Mouse (Mus musculus): ENCODE data around the gene Nceh1.
"Not testable (repeated sequence)": the region's sequence is repeated elsewhere in the genome, so short reads cannot be mapped to it uniquely, and the experiment has no call there.

Nceh1 gene

DNA sequence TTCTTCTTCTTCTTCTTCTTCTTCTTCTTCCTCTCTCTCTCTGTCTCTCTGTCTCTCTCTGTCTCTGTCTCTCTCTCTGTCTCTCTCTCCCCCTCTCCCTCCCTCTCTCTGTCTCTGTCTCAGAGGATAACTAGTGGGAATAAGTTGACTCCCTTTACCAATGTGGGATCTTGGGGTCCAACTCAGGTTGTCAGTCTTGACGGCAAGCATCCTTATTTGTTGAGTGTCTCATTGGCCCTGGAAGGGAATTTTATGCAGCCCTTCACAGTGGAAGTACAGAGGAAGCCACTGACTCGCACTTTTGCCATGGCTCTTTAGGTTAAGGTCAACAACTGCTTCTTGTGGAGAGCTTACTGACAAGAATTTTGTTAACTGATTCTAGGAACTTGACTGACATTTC, 105.5 kb downstream of the Nceh1 start:
- no peak for DNase-seq

DNA sequence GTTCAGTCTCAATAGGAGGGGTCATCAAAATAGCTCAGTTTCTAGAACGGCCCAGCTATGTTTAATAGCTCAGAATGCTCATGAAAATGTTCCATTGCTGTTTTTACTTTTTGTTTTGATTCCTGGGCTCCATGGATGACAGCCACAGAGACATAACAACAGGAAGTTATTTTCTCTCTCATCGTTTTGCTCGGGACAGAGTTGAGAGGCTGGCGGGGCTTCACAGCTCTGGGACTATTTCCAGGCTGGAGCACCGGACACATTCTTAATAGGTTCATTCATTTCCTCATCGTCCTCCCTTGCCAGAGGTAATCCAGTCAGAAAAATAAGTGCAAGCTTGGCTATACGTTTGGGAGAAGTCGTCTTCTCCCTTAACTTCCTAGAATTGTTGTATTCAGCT, 106.1 kb downstream of the Nceh1 start:
- DNase-seq = no peak

DNA sequence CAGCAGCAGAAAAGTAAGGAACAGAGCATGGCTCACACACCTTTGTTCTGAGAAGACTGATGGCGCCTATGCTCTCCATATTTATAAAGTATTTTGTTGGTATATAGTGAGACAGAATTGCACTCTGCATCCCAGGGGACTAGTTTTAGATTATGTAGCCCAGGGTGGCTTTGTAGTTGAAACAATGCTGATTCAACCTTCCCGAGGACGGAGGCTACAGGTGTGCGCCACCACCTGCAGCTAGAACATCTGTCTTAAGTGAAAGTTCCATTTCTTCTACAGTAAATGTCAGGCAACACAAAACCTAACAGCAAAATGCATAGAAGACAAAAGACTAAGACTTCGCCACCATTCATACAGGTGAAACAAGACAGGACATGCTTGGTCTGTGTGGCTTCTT, 107.5 kb downstream of the Nceh1 start:
- DNase-seq = no peak

DNA sequence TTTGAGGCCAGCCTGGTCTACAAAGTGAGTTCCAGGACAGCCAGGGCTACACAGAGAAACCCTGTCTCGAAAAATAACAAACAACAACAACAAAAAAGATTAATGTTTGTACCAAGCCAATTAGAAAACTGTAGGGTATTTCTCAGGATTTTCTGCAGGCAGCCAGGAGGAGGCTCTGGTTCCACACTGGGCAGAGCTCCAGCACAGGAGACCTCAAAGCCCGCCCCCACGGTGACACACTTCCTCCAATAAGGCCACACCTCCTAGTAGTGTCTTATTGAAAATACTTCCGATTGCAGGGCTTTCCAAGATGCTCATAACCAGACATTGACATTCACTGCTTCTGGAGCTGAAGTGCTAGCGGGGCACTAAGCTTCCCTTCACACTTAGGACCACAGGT, 108.2 kb downstream of the Nceh1 start:
- DNase-seq = not testable (repeated sequence)

DNA sequence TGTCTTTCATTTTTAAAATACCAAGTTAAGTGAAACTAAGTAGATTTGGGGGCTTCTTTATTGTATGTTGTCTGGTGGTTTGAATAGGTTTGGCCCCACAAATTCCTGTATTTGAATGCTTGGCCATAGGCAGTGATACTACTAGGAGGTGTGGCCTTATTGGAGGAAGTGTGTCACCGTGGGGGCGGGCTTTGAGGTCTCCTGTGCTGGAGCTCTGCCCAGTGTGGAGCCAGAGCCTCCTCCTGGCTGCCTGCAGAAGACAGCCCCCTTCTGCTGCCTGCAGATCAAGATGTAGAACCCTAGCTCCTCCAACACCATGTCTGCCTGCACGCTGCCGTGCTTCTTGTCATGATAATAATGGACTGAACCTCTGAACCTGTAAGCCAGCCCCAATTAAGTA, 108.6 kb downstream of the Nceh1 start:
- not testable (repeated sequence) for DNase-seq

DNA sequence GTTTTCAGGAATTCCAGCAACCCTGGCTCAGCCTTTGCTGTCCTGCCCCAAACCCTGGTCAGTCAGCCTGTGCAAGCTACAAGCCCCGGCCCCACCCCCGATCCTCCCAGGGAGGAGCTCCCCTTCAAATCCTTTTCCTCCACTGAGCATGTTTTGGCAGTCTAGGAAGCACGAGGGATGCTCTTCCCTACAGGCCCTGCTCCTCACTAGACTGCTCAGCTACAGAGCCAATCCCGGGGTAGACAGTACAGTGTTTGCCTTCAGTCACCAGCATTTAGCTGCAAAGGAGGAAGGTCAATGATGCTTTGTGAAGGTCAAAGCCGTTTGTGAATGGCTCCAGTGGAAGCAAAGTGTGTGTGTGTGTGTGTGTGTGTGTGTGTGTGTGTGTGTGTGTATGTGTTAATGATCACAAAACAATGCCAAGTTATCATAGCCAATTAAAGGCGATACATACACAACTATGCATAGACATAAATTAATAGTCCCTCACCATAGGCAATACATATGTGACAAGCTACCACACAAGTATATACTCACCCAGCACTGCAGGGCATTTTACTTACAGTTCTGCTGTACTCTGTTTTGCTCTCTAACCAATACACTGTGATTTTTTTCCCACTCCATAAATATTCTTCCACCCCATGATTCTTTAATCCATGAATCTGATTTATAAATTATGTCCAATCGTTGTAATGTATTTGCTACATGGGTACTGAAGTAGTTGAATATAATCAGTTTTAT, 111.0 kb downstream of the Nceh1 start:
- no peak for DNase-seq

DNA sequence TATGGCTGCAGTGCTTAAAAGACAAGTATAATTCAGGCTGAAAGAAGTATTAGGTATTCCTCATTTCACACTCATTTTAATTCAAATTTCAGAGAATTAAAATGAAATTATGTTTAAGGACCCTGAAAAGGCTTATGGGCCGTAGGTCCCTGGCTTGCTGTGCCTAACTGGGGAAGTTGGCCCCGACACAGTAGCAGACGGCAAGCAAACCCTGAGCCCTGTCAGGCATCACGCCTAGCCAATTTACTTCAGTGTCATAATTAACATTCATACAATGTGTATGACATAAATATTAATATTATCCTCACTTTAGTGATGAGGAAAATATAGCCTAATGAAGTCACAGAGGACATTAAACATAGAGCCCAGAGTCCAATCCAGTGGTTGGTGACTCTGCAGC, 117.7 kb downstream of the Nceh1 start:
- no peak for DNase-seq

DNA sequence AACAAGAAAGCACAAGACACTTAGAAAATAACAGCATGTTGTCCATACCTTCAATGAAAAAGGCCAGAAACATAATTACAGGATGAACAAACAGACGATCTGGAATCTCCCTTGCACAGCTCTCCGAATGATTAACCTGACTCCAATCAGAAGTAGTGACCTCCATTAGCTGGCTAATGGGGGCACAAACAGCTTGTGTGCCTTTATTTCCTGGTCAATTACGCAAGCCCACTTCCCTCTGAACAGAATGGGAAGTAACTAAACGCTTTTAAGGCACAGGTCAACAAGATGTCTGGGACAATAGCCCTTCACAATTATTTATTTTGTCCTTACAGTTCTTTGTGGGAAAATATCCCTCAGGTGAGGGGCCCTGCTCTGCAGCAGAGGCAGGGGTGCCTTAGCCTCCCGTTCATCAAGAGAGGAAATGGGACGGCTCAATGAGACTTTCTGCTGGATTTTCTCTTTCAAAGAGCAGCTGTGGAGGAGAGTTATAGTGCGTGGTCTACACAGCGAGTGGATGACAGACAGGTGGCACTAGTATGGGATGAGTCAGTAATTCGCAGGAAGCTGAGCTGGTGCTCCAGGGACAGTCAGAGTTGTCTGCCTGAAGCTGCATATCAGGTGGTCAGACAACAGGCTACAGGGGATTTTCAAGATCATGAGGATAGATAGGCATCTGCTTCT, 119.7 kb downstream of the Nceh1 start:
- DNase-seq = no peak

DNA sequence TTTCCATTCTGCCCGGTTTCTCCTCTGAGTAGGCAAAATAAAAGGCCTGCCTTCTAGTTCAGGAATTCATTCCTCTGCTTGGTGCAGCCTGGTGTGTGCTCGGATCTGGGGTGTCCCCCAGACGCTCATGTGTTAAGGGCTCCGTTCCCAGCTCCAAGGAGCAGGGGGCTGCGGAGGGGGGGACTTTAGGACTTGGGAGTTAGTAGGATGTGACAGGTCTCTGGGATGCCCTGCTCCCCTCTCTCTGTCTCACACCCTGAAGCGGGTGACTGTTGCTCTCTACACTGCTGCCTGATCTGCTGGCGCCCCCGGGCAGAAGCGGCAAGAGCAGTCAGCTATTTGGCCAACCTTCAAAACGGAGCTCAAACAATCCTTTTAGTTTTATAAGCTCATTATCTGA, 124.0 kb downstream of the Nceh1 start:
- no peak for DNase-seq

DNA sequence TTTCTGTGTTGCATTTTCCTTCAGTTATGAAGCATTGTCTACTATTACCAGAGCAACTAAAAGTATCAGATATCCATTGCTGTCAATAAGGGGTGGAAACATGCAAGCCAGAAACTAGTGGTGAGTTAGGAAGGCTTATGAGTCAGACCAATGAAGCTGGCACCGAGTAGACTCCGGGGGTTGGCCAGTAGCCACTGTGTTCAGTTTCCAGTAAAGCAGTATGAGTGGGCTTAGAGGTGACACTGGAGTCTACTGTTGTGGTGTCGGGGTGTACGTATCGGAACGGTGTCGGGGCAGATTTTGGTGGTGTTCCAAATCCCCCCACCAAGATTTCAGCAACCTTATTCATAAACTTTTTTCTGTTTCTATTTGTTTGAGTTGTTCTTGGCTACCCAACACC, 128.2 kb downstream of the Nceh1 start:
- DNase-seq = no peak

DNA sequence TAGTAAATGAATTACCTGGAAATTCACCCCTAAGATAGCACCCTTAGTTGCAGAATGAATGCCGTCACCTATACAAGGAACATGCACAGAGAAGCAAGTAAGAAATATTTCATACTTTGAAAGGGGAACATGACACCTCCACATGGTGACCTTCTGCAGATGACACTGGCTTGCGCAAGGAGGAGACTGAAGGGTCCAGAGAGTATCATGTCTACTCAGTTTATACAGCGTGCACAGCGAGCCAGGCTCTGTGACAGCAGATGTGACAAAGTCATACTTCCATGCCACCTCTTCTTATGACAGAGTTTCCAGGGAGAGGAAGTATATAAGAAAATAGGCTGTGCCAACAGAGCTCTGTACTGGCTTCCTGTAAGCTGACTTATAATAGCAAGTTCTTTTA, 128.7 kb downstream of the Nceh1 start:
- no peak for DNase-seq

DNA sequence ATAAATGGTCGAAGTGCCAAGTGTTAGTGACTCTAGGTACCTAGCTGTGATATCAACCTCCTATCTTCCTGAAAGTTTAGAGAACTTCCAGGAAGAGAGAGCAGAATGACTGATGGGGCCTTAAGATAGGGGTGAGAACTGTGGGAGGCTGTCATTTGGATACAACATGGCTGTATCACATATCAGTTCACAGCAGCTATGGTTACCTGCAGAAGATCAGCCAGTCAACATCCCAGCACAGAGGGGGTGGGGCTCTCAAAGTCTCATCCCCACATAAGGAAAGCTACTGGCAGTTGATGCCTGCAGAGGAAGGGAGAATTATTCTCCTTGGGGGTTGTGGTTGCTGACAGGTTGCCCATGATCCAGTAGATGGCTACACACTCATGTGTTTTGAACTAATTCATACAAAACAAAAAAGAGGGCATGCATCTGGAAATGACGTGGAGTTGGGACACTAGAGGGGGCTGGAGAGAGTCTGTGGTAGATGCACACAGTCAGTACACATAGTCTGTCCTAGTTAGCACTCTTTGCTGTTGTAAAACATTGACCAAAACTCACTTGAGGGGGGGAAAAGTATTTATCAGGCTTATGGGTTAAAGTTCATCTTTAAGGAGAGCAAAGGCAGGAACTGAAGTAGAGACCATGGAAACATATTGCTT, 131.9 kb downstream of the Nceh1 start:
- DNase-seq = no peak

DNA sequence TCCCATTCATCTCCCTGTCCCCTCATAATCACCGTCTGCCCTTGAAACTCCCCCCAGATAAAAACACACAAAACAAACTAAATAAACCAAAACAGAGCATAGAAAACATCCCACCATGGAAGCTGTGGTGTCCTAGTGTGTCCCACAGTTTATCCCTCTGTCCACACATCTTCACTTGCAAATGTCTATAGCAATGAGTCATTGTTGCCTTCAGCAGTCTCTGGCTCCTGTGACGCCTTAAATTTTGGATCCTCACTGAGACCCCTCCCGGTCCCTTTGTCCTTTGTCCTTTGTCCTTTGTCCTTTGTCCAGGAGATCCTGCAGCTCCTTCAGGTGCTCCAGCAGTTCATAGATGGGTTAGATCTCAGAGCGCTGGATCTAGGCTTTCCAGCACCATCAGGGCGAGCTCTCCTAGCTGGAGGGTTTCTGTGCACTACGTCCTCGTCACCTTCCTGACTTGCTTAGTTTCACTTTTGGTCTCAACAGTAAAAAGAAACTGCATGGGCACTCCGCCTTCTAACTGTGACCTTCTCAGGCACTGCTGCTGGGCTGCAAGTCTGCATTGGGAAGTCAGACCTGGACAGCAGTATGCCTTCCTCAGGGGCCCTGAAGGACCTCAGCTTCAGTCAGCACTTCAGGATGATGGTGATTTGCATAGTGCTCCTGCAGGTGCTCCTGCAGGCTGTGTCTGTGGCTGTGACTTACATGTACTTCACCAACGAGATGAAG, 134.0 kb downstream of the Nceh1 start, which contains the start of gene Tnfsf10:
TSS of gene Tnfsf10 (plus strand) at position 470 of the 729 bp plus-strand sequence.
- DNase-seq = no peak

DNA sequence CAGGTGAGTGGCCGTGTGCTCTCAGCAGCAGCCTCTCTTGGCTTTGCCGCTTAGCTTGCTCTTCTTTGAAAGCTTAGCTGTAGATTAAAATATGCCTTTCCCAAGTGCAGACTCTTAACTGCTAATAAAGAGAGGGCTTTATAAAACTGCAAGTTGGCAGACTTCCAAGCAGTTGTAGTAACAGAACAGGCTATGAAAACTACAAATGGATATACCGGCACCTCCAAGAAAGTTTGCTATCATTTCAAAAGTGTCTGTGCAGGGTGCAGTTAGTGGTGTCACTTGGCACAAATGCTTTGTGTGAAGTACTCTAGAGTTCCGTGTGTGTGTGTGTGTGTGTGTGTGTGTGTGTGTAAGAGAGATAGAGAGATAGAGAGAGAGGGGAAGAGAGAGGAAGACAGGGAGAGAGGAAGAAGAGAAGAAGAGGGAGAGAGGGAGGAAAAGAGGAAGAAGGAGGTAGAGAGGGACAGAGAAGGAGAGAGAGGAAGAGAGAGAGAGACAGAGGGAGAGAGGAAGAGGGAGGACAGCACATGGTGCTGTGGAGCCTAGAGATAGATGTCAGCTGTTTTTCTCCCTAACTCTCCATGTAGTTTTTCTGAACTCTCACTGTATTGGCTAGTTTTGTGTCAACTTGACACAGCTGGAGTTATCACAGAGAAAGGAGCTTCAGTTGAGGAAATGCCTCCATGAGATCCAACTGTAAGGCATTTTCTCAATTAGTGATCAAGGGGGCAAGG, 134.7 kb downstream of the Nceh1 start:
- no peak for DNase-seq

DNA sequence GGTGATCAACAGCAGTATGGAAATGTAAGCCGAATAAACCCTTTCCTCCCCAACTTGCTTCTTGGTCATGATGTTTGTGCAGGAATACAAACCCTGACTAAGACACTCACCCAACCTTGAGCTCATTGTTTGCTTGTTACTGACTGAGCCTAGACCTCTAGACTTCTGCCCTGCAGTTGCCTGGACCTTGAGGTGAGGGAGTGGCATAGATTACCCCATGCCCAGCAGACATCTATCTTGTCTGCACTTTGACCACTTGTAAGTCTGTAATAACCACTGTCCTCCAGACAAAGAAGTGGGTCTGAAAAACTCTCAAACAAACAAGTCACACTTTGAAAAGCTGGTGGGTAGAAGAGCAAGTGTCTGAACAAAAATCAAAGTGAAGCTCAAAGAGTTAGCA, 136.9 kb downstream of the Nceh1 start:
- DNase-seq = no peak

DNA sequence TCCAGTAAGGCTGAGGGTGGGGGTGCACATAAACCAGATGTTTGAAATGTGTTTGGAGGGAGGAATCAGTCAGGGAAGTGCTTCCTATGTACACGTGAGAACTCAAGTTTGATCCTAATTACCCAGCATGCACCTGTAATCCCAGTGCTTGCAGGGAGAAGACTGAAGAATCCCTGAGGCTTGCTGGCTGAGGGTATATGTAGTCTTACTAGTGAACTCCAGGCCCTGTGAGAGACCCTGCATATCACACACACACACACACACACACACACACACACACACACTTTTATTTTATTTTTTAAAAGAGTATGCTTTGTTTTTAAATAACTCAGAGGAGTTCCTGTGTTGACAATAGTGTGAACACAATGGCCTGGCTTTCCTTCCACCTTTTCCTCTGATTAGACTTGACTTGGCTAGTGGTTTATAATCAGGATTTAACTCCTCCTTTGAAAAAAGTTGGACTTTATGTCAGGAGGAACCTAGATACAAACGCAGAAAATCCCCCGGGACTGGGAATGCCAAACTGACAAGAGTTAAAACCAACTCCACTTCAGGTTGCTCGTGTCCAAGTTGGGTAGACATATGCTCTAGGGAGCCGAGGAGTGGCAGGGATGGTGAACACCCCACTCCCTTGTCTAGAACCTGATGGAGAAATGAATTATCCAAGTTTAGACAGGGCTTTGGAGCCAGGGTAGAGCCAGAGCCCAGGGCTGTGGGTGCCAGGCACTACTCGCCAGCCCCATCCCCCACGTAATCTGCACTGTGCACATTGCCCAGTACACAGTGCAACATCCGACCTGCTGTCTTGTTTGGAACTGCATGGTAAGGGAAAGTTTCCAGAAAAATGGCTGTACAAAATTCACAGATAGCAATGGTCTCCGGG, 138.1 kb downstream of the Nceh1 start:
- DNase-seq = no peak

DNA sequence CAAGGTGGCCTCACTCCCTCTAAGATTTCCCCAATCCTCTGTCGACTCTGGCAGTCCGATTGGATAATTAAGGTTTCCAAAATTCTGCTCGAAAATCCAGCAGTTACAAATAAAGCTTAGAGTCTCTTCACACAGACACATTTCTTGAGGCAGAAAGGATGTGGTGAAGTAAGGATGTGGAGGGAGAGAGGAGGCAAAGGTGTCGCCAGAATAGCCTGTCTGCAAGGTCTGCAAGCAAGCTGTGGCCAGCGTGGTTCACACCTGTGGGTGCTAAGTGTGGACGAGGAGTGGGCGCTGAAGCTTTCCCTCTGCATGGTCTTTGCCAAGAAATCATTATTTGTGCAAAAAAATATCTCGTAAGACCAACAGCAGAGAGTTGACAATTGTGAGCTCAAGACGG, 139.8 kb downstream of the Nceh1 start:
- no peak for DNase-seq

DNA sequence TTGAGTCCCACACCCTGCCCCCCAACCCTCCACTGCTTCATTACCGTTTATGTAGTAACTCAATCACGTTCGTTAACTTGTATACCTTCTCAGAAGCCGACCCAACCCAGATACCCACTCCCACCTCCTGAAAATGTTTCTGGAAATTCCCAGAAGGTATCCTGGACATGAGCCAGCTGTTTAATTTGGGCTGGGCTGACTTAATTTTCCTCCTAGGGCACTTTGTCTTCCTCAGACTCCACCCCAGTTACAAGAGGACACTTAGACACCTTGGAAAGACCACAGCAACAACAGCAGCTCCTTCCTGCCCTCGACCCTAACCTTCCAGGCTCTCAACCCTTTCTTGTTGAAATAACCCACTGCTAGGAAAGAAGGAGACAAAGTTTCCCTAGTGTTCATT, 140.8 kb downstream of the Nceh1 start:
- DNase-seq = no peak

DNA sequence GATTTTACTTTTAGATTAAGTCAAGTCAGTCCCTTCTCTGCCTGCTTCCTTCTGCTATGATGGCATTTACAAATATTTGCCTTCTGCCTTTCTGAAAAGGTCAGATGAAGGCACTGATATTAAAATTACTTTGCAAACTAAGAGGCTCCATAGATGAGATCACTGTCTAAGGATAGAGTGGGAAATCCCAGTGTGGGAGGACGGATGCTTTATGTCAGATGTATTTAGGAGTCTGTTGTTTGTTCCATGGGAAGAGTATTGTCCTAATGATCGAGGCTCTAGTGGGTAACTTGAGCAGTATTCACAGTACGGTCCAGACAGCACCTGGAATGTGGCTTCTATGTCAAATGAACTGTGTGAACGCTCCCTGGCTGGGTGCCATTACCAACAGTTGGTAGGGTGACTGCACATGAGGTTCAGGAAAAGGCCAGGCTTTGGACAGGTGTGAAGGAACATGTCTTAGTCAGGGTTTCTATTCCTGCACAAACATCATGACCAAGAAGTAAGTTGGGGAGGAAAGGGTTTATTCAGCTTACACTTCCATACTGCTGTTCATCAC, 143.9 kb downstream of the Nceh1 start:
- DNase-seq = no peak

DNA sequence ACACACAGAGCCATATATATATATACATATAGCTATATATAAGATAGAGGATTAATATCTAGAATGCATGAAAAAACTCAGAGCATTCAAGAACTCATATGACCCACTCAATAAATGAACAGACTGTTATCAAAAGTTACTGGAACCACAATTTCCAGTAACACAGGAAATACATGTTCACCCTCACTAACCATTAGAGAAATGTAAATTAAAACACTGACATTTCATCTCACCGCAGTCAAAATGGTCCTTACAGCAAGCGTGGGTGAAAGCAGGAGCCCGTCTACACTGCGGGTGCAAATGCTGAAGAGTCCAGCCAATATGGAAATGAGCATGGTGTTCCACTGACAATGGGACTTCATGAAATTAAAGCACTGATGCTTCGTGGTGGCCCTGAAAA, 147.9 kb downstream of the Nceh1 start:
- no peak for DNase-seq

Data from cerebellum, adult 8-10 months (tissue).